Mouse (Mus musculus) spleen, adult 2 months (tissue): ENCODE measurements around the gene Rab6b. TPM values are rescaled to one million over a fixed set of nuclear protein-coding genes. Genes with fewer than 3 reads are reported as not detected.
A peak's percentile ranks its signal among the peaks of the same experiment; 100 is the strongest.

ENCODE experiments used
- DNase-seq, 2 experiments: peaks; one replicate each; pipeline versions ENCODE4 v3.0.0 to v3.0.0-alpha.2; 2012 to 2021; ENCODE audit warnings: low spot score in 2 of 2, low read depth in 1 of 2
- H3K27ac ChIP-seq: fragments of 200-500 bp; 2 replicates; pipeline ENCODE4 v1.5.1; 2012; ENCODE audit warnings: low read length, inconsistent platforms; ENCODE audit not compliant: insufficient read depth
- H3K27me3 ChIP-seq: fragments of 200-500 bp; 2 replicates; pipeline ENCODE4 v1.6.1; 2012; ENCODE audit warnings: mild to moderate bottlenecking, moderate library complexity, low read length, inconsistent platforms; ENCODE audit not compliant: control insufficient read depth, insufficient read depth
- H3K36me3 ChIP-seq: fragments of 200-500 bp; 2 replicates; pipeline ENCODE4 v1.6.1; 2012; ENCODE audit warnings: mild to moderate bottlenecking, low read length, inconsistent platforms; ENCODE audit not compliant: control insufficient read depth, insufficient read depth
- H3K4me1 ChIP-seq: fragments of 200-500 bp; 2 replicates; pipeline ENCODE4 v1.6.1; 2011; ENCODE audit warnings: inconsistent platforms; ENCODE audit not compliant: control insufficient read depth, insufficient read depth, insufficient read length
- H3K4me3 ChIP-seq: fragments of 200-500 bp; 2 replicates; pipeline ENCODE4 v1.5.1; 2011; ENCODE audit warnings: mild to moderate bottlenecking, inconsistent platforms; ENCODE audit not compliant: insufficient read depth, insufficient read length; ENCODE audit errors: extremely low read depth
- CTCF ChIP-seq: fragments of 200-500 bp; IDR thresholded peaks from 2 replicates; pipeline ENCODE4 v1.5.1; 2011; ENCODE audit warnings: mild to moderate bottlenecking, inconsistent platforms; ENCODE audit not compliant: insufficient read depth, insufficient read length, insufficient replicate concordance; ENCODE audit errors: extremely low read depth
- POLR2A ChIP-seq: fragments of 200-500 bp; IDR thresholded peaks from 2 replicates; pipeline ENCODE4 v1.6.1; 2011; ENCODE audit warnings: low read depth, low read length, inconsistent platforms
- WGBS: fragments of 180-500 bp; shearing (Covaris S2); methylation state at CpG from one replicate; pipeline ENCODE4 v1.1.7; 2018; 5-methylcytosine and 5-hydroxymethylcytosine counted together
- polyA plus RNA-seq: library from polyadenylated mRNA; depleted of rRNA; stranded (reverse); fragments of >200 nt; gene quantifications from 2 replicates; pipeline ENCODE4 v1.2.3, GENCODE M21; 2012

Rab6b gene
- polyA plus RNA-seq, 1 experiment, result 1.4 TPM

DNA sequence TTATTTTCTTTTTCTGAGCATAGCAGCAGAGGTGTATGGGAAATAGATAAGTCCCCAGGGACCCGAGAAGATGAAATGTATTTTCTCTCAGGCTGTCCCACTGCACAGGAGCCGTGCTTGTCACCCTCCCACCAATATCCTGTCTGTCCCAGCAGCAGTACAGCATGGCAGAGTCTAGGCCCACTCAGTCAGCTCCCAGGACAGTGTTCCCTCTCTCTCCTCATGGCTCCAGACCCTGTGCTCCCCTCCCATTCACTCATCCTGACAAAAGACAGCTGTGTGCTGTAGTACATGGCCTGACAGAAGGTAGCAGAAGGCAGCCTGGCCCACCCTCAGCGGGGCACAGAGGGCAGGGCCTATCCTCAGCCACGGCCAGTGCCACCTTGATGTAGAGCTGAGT lies 32.3 kb downstream of the Rab6b start:
- DNase-seq, result no peak
- peaks cover 5% of the 10 kb centered on the region; the same call in 1 of the 2 replicates for H3K4me1 ChIP-seq
- no peaks in the 10 kb centered on the region for H3K27me3 ChIP-seq
- H3K27ac ChIP-seq, result no peak overlapping the region
- no peaks in the 10 kb centered on the region for H3K36me3 ChIP-seq
- no peak for TF ChIP-seq POLR2A
- no peak for TF ChIP-seq CTCF
- no peak overlapping the region for H3K4me3 ChIP-seq
- 56% methylated on average over 4 of the region's 4 CpGs for WGBS

DNA sequence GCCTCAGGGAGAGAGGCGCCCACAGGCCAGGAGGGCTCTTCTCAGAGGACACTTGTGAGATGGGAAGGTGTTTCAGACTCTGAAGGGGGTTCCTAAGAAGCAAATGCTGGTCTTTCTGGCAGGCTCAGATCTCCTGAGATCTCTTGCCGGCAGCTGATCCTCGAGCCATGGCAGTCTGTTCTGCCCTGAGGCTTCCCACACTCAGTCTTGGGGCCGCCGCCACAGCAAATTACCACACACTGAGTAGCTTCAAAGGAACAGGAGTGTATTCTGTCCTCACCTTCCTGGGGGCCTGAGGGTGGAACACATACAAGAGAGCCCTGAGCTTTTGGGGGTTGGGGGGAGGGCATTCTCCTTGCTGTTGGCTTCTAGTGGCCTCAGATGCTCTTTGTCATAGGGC lies 33.8 kb downstream of the Rab6b start:
- H3K36me3 ChIP-seq, result no peaks in the 10 kb centered on the region
- H3K4me1 ChIP-seq, result peaks cover 5% of the 10 kb centered on the region; the same call in 1 of the 2 replicates
- no peak for TF ChIP-seq CTCF
- no peak for TF ChIP-seq POLR2A
- no peak overlapping the region for H3K4me3 ChIP-seq
- 88% methylated on average over 5 of the region's 5 CpGs for WGBS
- no peak overlapping the region for H3K27ac ChIP-seq
- no peaks in the 10 kb centered on the region for H3K27me3 ChIP-seq
- DNase-seq, result no peak

DNA sequence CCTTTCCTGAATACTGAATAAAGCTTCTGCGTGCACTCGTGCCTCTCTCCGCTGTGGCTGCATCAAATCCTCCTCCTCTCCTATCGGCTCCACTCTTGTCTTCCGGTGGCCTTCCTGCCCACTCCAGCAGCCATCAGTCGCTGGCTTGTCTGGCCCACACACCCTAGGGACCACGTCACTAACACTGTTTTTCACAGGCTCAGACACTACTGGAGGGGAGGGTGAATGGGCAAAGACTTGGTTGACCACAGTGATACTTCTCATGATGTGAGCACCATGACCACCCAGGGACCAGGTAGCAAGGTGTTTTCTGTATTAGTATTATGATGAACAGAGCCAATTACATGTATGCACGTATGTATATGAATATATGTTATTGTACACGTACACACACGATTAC lies 34.7 kb downstream of the Rab6b start:
- peaks cover 5% of the 10 kb centered on the region; the same call in 1 of the 2 replicates for H3K4me1 ChIP-seq
- DNase-seq, result no peak

DNA sequence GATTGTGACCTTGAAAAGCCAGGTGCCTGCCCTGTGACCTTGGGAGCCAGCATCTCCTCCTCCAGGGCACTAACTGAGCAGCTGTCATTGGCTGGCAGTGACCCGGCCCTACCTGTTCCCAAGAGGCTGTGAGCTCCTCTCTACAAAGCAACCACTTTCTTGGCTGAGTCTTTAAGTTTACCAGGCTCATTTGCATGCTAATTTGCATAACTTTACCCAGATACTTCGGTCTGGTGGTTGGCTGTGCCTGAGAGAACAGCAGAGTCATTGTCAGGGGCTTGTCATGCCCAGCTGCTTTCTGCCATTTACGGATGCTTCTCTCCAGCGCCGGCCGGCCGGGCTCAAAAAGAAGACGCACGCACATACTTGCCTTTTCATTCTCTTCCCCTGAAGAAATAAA lies 35.1 kb downstream of the Rab6b start:
- Histone ChIP-seq H3K27ac (no peak overlapping the region), H3K27me3 (no peaks in the 10 kb centered on the region), H3K36me3 (no peaks in the 10 kb centered on the region), H3K4me3 (no peak overlapping the region), H3K4me1 (peaks cover 5% of the 10 kb centered on the region; the same call in 1 of the 2 replicates)
- TF ChIP-seq POLR2A (no peak), CTCF (no peak)
- 9% methylated on average over 9 of the region's 9 CpGs for WGBS
- peak in 1 of 2 experiments; percentile 48 for DNase-seq

More for the DNA sequence above, 34.7 kb downstream of the Rab6b start:
- 85% methylated on average over 10 of the region's 10 CpGs for WGBS
- Histone ChIP-seq H3K36me3 (no peaks in the 10 kb centered on the region), H3K27me3 (no peaks in the 10 kb centered on the region), H3K27ac (no peak overlapping the region), H3K4me3 (no peak overlapping the region)
- TF ChIP-seq CTCF (no peak), POLR2A (no peak)

DNA sequence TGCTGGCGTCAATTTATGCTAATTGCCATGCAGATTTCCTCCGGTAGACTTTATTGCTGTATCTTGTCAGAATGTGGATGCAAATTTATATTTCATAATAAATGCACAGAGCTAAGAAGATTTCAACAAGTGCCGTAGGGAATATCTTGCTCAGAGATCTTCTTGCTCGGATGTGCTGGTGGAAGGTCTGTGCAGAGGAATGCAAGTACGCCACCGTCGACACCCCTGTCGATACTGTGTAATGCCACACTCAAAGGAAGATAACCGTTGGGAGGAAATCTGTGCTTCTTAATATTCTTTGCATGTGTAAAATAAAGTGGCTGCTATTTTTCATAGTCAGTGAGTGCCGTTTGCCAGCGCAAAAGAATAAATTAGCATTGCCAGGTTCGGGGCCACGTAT lies 35.5 kb downstream of the Rab6b start:
- H3K27me3 ChIP-seq, result no peaks in the 10 kb centered on the region
- DNase-seq, result no peak
- no peak overlapping the region for H3K4me3 ChIP-seq

DNA sequence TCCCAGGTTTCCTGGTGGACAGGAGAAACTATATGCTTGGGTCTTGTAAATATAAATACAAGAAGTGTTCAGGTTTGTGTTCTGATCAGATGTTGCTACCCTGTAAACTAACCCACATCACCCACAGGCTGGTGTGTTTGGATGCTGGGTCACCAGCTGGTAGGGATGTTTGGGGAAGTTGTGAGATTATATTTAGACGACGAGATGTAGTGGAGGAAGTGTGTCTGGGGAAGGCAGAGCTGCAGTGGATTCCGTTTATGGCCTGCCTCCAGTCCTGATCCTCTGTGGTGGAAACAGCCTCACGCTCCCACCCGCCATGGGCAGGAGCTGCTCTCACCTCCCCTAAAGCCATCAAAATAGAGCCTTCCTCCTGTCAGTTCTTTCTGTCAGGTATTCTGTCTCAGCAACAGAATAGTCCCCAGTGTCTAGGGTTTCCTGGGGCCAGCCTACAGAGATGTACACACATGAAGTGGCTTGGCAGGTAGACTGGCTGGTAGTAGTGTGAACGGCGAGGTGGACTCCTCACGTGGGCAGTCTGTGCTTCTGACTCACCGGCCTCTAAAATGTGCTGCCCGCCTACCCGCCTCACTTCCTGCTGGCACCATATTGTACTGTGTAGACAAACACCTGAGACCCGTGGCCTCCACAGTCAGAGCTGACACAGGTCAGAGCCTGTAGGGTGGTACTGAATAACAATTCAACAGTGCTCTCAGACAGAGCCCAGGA lies 37.6 kb downstream of the Rab6b start:
- TF ChIP-seq CTCF, result no peak
- no peak for TF ChIP-seq POLR2A
- Histone ChIP-seq H3K36me3 (no peaks in the 10 kb centered on the region), H3K4me3 (no peak overlapping the region), H3K27me3 (no peaks in the 10 kb centered on the region), H3K27ac (no peak overlapping the region), H3K4me1 (peaks cover 5% of the 10 kb centered on the region; the same call in 1 of the 2 replicates)
- 32% methylated on average over 12 of the region's 12 CpGs for WGBS
- DNase-seq, result no peak

More for the DNA sequence above, 35.5 kb downstream of the Rab6b start:
- no peak overlapping the region for H3K27ac ChIP-seq
- no peaks in the 10 kb centered on the region for H3K36me3 ChIP-seq
- 74% methylated on average over 13 of the region's 13 CpGs for WGBS
- peaks cover 5% of the 10 kb centered on the region; the same call in 1 of the 2 replicates for H3K4me1 ChIP-seq
- TF ChIP-seq POLR2A (no peak), CTCF (no peak)

DNA sequence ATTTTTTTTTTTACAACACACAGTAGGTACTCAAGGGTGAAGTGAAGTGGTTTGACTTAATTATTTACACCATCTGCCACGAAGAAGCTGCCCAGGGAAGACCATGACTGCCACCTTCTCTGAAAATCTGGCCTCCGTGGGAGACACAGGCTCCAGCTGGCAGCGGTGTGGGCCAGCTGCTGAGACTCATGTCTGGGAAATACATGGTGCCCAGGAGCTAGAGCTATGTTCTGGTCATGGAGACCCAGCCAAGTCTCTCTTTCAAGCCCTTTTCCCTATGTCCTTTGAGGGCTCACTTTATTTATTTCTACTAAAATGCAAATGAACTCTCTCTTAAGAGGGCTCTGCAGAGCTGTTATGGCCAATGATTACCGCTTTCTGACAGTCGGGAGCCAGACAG lies 41.7 kb downstream of the Rab6b start:
- Histone ChIP-seq H3K27ac (no peak overlapping the region), H3K27me3 (no peaks in the 10 kb centered on the region), H3K4me3 (no peak overlapping the region), H3K4me1 (peaks cover 3% of the 10 kb centered on the region; the same call in 1 of the 2 replicates), H3K36me3 (no peaks in the 10 kb centered on the region)
- 84% methylated on average over 5 of the region's 5 CpGs for WGBS
- TF ChIP-seq CTCF (no peak), POLR2A (no peak)
- no peak for DNase-seq
